Mouse (Mus musculus) testis, postnatal 14 days (tissue): ENCODE measurements around the gene Epx.
"Not testable (repeated sequence)": the region's sequence is repeated elsewhere in the genome, so short reads cannot be mapped to it uniquely, and the experiment has no call there.

Source experiments
- DNase-seq: peaks from one replicate; pipeline ENCODE4 v3.0.0; 2021; ENCODE audit warnings: low spot score

The Epx gene

GRCm38 (mm10) chr11:87875436-87875835, at the start of gene Epx:
Gene Epx, minus strand, starts transcription at chr11:87875536.
- no peak for DNase-seq

- DNase-seq = no peak
These were observed 45.6 kb upstream of the Epx start, which contains the start of gene Olfr464 for GRCm38 (mm10) chr11:87920966-87921365. Gene Olfr464, minus strand, starts transcription at chr11:87920967.

- DNase-seq = no peak
These were observed 45.0 kb upstream of the Epx start for GRCm38 (mm10) chr11:87920301-87920700.

GRCm38 (mm10) chr11:87916005-87916404, 40.7 kb upstream of the Epx start:
- DNase-seq = no peak

GRCm38 (mm10) chr11:87904331-87904730, 29.0 kb upstream of the Epx start:
- no peak for DNase-seq

- no peak for DNase-seq
These were observed 22.0 kb upstream of the Epx start, which contains the start of gene Olfr463 for GRCm38 (mm10) chr11:87897287-87897686. Gene Olfr463, minus strand, starts transcription at chr11:87897387.

GRCm38 (mm10) chr11:87892168-87892567, 16.8 kb upstream of the Epx start, which contains the start of gene Olfr462:
Gene Olfr462, minus strand, starts transcription at chr11:87892268.
- no peak for DNase-seq

- no peak for DNase-seq
These were observed 9.5 kb upstream of the Epx start for GRCm38 (mm10) chr11:87884856-87885255.

- no peak for DNase-seq
These were observed 8.2 kb upstream of the Epx start for GRCm38 (mm10) chr11:87883493-87883892.

GRCm38 (mm10) chr11:87881714-87882113, 6.4 kb upstream of the Epx start:
- DNase-seq = no peak

- DNase-seq = no peak
These were observed 4.5 kb upstream of the Epx start for GRCm38 (mm10) chr11:87879826-87880225.

GRCm38 (mm10) chr11:87871766-87872165, 3.6 kb downstream of the Epx start:
- DNase-seq = no peak

GRCm38 (mm10) chr11:87870096-87870495, 5.2 kb downstream of the Epx start:
- DNase-seq = no peak

GRCm38 (mm10) chr11:87866891-87867290, 8.4 kb downstream of the Epx start:
- DNase-seq = not testable (repeated sequence)

- DNase-seq = no peak
These were observed 12.5 kb downstream of the Epx start for GRCm38 (mm10) chr11:87862805-87863204.

- no peak for DNase-seq
These were observed 14.9 kb downstream of the Epx start for GRCm38 (mm10) chr11:87860426-87860825.

GRCm38 (mm10) chr11:87859273-87859672, 16.1 kb downstream of the Epx start:
- no peak for DNase-seq

- no peak for DNase-seq
These were observed 20.8 kb downstream of the Epx start for GRCm38 (mm10) chr11:87854550-87854949.

GRCm38 (mm10) chr11:87853597-87853954, 21.8 kb downstream of the Epx start:
- no peak for DNase-seq

- peak; percentile 91 for DNase-seq
These were observed 22.4 kb downstream of the Epx start, which contains the start of gene Mks1 for GRCm38 (mm10) chr11:87852690-87853596. Gene Mks1, plus strand, starts transcription at chr11:87853215.

- DNase-seq = peak; percentile 48
These were observed 27.5 kb downstream of the Epx start for GRCm38 (mm10) chr11:87847884-87848283.

- DNase-seq = no peak
These were observed 28.3 kb downstream of the Epx start for GRCm38 (mm10) chr11:87846968-87847600.

GRCm38 (mm10) chr11:87841436-87841835, 33.9 kb downstream of the Epx start:
- no peak for DNase-seq
